Mouse (Mus musculus) ES-E14 (cell line): ENCODE data around the gene Pgd.

Experiments used
- MAFK ChIP-seq: IDR thresholded peaks from 2 replicates; pipeline ENCODE4 v1.6.1; 2014; ENCODE audit warnings: mild to moderate bottlenecking, low read depth, low read length, inconsistent platforms; ENCODE audit not compliant: insufficient read depth
- ZC3H11A ChIP-seq: IDR thresholded peaks from 2 replicates; pipeline ENCODE4 v1.6.1; 2012; ENCODE audit warnings: low read depth, mild to moderate bottlenecking, inconsistent platforms, low read length, borderline replicate concordance
- ZNF384 ChIP-seq: IDR thresholded peaks from 2 replicates; pipeline ENCODE4 v1.6.1; 2012; ENCODE audit warnings: low read depth, low read length, inconsistent platforms

- TF ChIP-seq ZC3H11A (no peak), ZNF384 (no peak), MAFK (no peak)
Measured at GRCm38 (mm10) chr4:149159891-149160290, 6.7 kb downstream of the Pgd start.
